Comparison of ENCODE assay signal across 9 mouse cellular contexts in the genomic region with DNA sequence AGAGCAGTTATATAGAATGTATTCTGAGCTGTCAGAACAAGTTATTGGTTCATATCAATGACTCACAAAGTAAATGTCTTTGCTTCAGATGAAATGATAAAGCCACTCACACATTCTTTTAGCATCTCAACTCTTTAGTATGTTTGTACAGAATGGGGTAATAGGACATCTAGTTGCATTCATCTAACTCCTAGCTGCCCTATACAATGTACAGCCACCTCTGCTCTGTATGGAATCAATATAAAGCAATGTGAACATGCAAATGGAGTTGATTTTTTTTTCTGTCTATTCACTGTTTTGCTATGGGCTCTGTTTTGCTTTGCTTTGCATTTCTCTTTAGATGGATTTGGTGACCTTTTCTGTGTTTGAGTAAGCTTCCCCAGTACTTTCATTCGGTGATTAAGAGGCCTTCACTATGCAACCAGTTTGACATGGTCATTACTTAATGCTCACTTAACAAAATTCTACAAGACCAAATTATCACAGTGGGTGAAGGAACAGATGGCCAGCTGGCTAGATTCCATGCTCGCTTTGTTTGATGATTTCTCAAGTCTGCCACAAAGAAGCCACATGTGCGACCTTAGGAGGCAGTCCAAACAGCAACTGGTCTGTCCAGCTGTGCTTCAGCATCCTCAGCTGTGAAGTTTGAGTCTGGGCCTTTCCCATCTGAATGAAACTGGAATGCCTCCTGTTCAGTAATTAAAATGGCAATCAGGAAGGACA.
A peak's percentile ranks its signal among the peaks of the same experiment; 100 is the strongest.
DNase-seq lines count a peak whose midpoint lies in the region; ATAC-seq and TF ChIP-seq lines count a peak whose summit lies in the region.
"Had no signal": no experiment of that assay in that cellular context is flagged by ENCODE, and none has a peak within 500 bp of the region (broad histone marks: within the 10 kb centered on the region; RNA-seq: fewer than 3 reads in every experiment).

No protein-coding gene starts in this region.

- H3K4me3 ChIP-seq in limb, embryonic 14.5 days (replicated peaks; ENCODE audit: low read length) = no peak overlapping the region
- H3K4me3 ChIP-seq in limb, embryonic 10.5 days = no peak overlapping the region
- no peak overlapping the region for H3K4me3 ChIP-seq in hindbrain, embryonic 10.5 days
- no peak overlapping the region for H3K4me3 ChIP-seq in midbrain, embryonic 12.5 days

- H3K4me2 ChIP-seq in limb, embryonic 14.5 days (replicated peaks; ENCODE audit: low read depth, low read length, severe bottlenecking) = no peak overlapping the region
- no peak overlapping the region for H3K4me2 ChIP-seq in midbrain, embryonic 12.5 days (replicated peaks)

- WGBS in limb, embryonic 14.5 days = 51% methylated on average over 3 of the region's 3 CpGs
- WGBS in limb, embryonic 10.5 days = 61% methylated on average over 3 of the region's 3 CpGs
- 53% methylated on average over 3 of the region's 3 CpGs for whole genome bisulfite sequencing in hindbrain, embryonic 10.5 days
- 33% methylated on average over 3 of the region's 3 CpGs for WGBS in midbrain, embryonic 12.5 days

- H3K27ac ChIP-seq in limb, embryonic 14.5 days (replicated peaks; ENCODE audit: low read depth, low read length) = no peak overlapping the region
- no peak overlapping the region for H3K27ac ChIP-seq in limb, embryonic 10.5 days
- H3K27ac ChIP-seq in hindbrain, embryonic 10.5 days = no peak overlapping the region
- no peak overlapping the region for H3K27ac ChIP-seq in midbrain, embryonic 12.5 days (replicated peaks)
- H3K27ac ChIP-seq: macrophage had no signal

- H3K27me3 ChIP-seq in limb, embryonic 14.5 days (ENCODE audit: control insufficient read depth, insufficient read depth, low read length) = no peaks in the 10 kb centered on the region
- no peaks in the 10 kb centered on the region for H3K27me3 ChIP-seq in limb, embryonic 10.5 days (ENCODE audit: low read depth, poor library complexity, severe bottlenecking)
- H3K27me3 ChIP-seq in hindbrain, embryonic 10.5 days (ENCODE audit: insufficient read depth, poor library complexity, severe bottlenecking) = no peaks in the 10 kb centered on the region
- no peaks in the 10 kb centered on the region for H3K27me3 ChIP-seq in midbrain, embryonic 12.5 days

- H3K36me3 ChIP-seq in limb, embryonic 14.5 days (ENCODE audit: control insufficient read depth, insufficient read depth, low read length) = no peaks in the 10 kb centered on the region
- no peaks in the 10 kb centered on the region for H3K36me3 ChIP-seq in limb, embryonic 10.5 days
- H3K36me3 ChIP-seq in hindbrain, embryonic 10.5 days = no peaks in the 10 kb centered on the region
- H3K36me3 ChIP-seq in midbrain, embryonic 12.5 days = no peaks in the 10 kb centered on the region

- H3K4me1 ChIP-seq in limb, embryonic 14.5 days (ENCODE audit: control insufficient read depth, insufficient read depth, low read length) = no peaks in the 10 kb centered on the region
- no peaks in the 10 kb centered on the region for H3K4me1 ChIP-seq in limb, embryonic 10.5 days
- 0 out of 2 replicates have a peak, but pooled peaks cover 4% of the 10 kb centered on the region for H3K4me1 ChIP-seq in hindbrain, embryonic 10.5 days (replicated peaks)
- peaks cover 5% of the 10 kb centered on the region; the same call in 1 of the 2 replicates for H3K4me1 ChIP-seq in midbrain, embryonic 12.5 days

- DNase-seq in limb, embryonic 14.5 days (ENCODE audit: low spot score) = peak; percentile 58
- DNase-seq in limb, embryonic 10.5 days (ENCODE audit: low spot score) = no peak
- DNase-seq in embryo, embryonic 10.5 days (ENCODE audit: low spot score) = peak; percentile 59
- DNase-seq in hindbrain, embryonic 10.5 days (ENCODE audit: low spot score) = peak; percentile 27
- DNase-seq in adrenal gland, adult 18-20 months (ENCODE audit: low spot score in 2 of 2) = no peak
- DNase-seq in liver = no peak

- 0 out of 2 replicates have a peak, but pooled peaks cover 4% of the 10 kb centered on the region for H3K9me3 ChIP-seq in limb, embryonic 14.5 days (ENCODE audit: control insufficient read depth, low read length)
- H3K9me3 ChIP-seq in limb, embryonic 10.5 days (replicated peaks) = no peaks in the 10 kb centered on the region
- 0 out of 2 replicates have a peak, but pooled peaks cover 3% of the 10 kb centered on the region for H3K9me3 ChIP-seq in hindbrain, embryonic 10.5 days
- no peaks in the 10 kb centered on the region; the same call in 1 of the 2 replicates for H3K9me3 ChIP-seq in midbrain, embryonic 12.5 days

- no peak overlapping the region for H3K9ac ChIP-seq in limb, embryonic 14.5 days (ENCODE audit: low read depth, low read length, severe bottlenecking)
- no peak overlapping the region for H3K9ac ChIP-seq in midbrain, embryonic 12.5 days (replicated peaks)

- no peak for TF ChIP-seq POLR2A in limb, embryonic 14.5 days (IDR thresholded peaks at IDR 0.05; ENCODE audit: borderline replicate concordance, extremely low read depth, insufficient read depth, insufficient read length)

- ATAC-seq in limb, embryonic 14.5 days (ENCODE audit: low FRiP score, low read depth) = 0 out of 2 replicates have a peak, but pooled peaks have one; percentile 41
- peak; percentile 73 for ATAC-seq in midbrain, embryonic 12.5 days (ENCODE audit: low FRiP score, low read depth)
- no peak for ATAC-seq in inflammation-experienced regulatory T-cells, adult 6 months

Comparison
In these comparisons a context has a peak if more than half of its experiments do, and no peak if none do; other contexts are left out.
1. DNase-seq: peak in limb, embryonic 14.5 days (single experiment), embryo, embryonic 10.5 days (single experiment) and hindbrain, embryonic 10.5 days (single experiment); none in limb, embryonic 10.5 days (single experiment), adrenal gland, adult 18-20 months (0 of 2) and liver (single experiment).